Mouse (Mus musculus): ENCODE results near the gene Pkdcc.

DNA sequence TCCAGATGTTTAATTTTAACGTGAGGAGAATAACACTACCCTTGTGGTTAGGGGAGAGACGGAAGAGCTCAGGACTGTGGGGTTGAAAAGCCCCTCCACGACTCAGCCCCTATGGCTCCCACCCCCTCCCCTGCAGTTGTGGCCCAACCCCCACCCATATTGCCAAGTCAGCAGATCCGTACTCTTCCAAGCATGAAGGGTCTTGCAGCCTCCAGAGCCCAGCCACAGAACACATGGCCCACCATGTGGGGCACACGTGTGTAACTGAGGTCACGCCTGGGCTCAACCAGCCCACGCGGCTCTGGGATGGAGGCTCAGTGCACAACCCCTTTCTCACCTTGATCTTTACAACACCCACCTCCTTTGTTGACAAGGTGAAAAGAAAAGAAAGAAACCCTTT lies 21.1 kb downstream of the Pkdcc start:
- TF ChIP-seq POLR2A (IDR thresholded peaks at IDR 0.05; ENCODE audit: low read depth, low read length) = no peak
- no peak for TF ChIP-seq CTCF (conservative IDR thresholded peaks at IDR 0.05; ENCODE audit: insufficient read depth, insufficient read length, low read depth, low read length)
